Mouse (Mus musculus) ES-Bruce4 (cell line): ENCODE measurements at regions not wholly inside any gene's neighbourhood (a gene's known extent, or its start where the extent isn't known, plus 50 kb on each side); places are given as distances from the start of the nearest gene placed in this dataset.

Experiments used
- H3K27ac ChIP-seq: 2 replicates; pipeline ENCODE4 v1.5.1; 2012; ENCODE audit warnings: low read length, inconsistent platforms; ENCODE audit not compliant: insufficient read depth
- H3K27me3 ChIP-seq: 2 replicates; pipeline ENCODE4 v1.6.1; 2012; ENCODE audit warnings: mild to moderate bottlenecking, low read length, inconsistent platforms; ENCODE audit not compliant: control insufficient read depth, poor library complexity, insufficient read depth, severe bottlenecking
- H3K36me3 ChIP-seq: 2 replicates; pipeline ENCODE4 v1.6.1; 2012; ENCODE audit warnings: inconsistent platforms, mild to moderate bottlenecking, low read length, moderate library complexity; ENCODE audit not compliant: control insufficient read depth, poor library complexity, insufficient read depth, severe bottlenecking
- H3K4me1 ChIP-seq: one replicate; pipeline ENCODE4 v1.8.1; 2011; ENCODE audit warnings: low read length; ENCODE audit not compliant: control insufficient read depth, insufficient read depth
- H3K4me3 ChIP-seq: 2 replicates; pipeline ENCODE4 v1.5.1; 2011; ENCODE audit warnings: low read depth, mild to moderate bottlenecking, low read length
- H3K9ac ChIP-seq: 2 replicates; pipeline ENCODE4 v1.6.1; 2012; ENCODE audit warnings: low read depth, mild to moderate bottlenecking, inconsistent platforms; ENCODE audit not compliant: poor library complexity, severe bottlenecking
- H3K9me3 ChIP-seq: replicated peaks from 2 replicates; pipeline ENCODE4 v1.6.1; 2012; ENCODE audit warnings: mild to moderate bottlenecking, low read length, inconsistent platforms; ENCODE audit not compliant: control insufficient read depth, poor library complexity, insufficient read depth, severe bottlenecking
- CTCF ChIP-seq: IDR thresholded peaks from one replicate; pipeline ENCODE4 v1.8.1; 2011; ENCODE audit warnings: low read depth, low read length
- EP300 ChIP-seq: IDR thresholded peaks from 2 replicates; pipeline ENCODE4 v1.6.1; 2011; ENCODE audit warnings: low read depth, low read length; ENCODE audit not compliant: insufficient read depth
- POLR2A ChIP-seq: IDR thresholded peaks from one replicate; pipeline ENCODE4 v1.8.1; 2011; ENCODE audit warnings: low read length; ENCODE audit not compliant: insufficient read depth

DNA sequence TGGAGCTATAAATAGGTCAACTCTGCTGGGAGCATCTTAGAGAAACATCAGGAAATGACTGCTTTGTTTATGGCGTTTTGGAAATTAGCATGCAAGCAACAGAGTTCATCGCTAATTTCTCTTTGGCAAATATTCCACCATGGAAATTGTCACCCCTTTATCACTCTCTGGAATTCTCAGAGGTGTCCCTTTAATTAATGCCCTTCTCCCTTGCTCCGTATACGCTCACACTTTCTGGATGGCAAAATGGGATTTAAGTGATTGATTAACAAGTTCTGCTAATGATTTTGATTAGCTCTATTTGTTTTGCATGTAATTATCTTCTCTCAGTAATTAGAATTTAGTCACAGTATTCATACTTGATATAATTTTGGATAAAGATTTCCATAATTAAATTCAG lies 100.4 kb downstream of the Otud1 start:
- Histone ChIP-seq H3K27ac (no peak overlapping the region), H3K9me3 (no peaks in the 10 kb centered on the region; the same call in 1 of the 2 replicates), H3K36me3 (no peaks in the 10 kb centered on the region), H3K4me3 (no peak overlapping the region), H3K27me3 (no peaks in the 10 kb centered on the region), H3K9ac (no peak overlapping the region), H3K4me1 (no peaks in the 10 kb centered on the region)
- TF ChIP-seq POLR2A = no peak
- no peak for TF ChIP-seq EP300
- no peak for TF ChIP-seq CTCF

GRCm38 (mm10) chr2:19759169-19759568 lies 101.6 kb downstream of the Otud1 start:
- Histone ChIP-seq H3K27me3 (no peaks in the 10 kb centered on the region), H3K36me3 (no peaks in the 10 kb centered on the region), H3K9me3 (no peaks in the 10 kb centered on the region; the same call in 1 of the 2 replicates), H3K4me1 (no peaks in the 10 kb centered on the region), H3K4me3 (no peak overlapping the region), H3K9ac (no peak overlapping the region), H3K27ac (no peak overlapping the region)
- no peak for TF ChIP-seq EP300
- TF ChIP-seq POLR2A = no peak
- TF ChIP-seq CTCF = no peak

DNA sequence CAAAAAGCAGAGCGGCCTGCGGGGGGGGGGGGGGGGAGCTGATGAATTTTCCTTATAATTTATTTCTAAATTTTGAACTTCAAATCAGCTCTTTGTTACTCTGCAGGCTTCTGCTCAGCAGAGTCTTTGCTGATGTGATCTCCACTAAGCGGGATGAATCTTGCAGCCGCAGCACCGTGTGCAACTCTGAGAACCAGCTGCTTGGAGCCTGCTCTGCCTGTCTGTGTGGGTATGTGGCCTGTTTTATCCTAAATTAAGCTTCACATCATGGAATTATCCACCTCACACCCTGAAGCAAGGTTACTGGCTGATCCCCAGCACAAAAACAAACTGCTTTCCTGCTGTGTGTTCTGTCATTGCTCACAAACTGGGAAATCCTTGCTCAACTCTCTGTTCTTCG lies 102.0 kb downstream of the Otud1 start:
- Histone ChIP-seq H3K4me1 (no peaks in the 10 kb centered on the region), H3K27me3 (no peaks in the 10 kb centered on the region), H3K27ac (no peak overlapping the region), H3K9me3 (no peaks in the 10 kb centered on the region; the same call in 1 of the 2 replicates), H3K4me3 (no peak overlapping the region), H3K36me3 (no peaks in the 10 kb centered on the region), H3K9ac (no peak overlapping the region)
- TF ChIP-seq CTCF (no peak), EP300 (no peak), POLR2A (no peak)

DNA sequence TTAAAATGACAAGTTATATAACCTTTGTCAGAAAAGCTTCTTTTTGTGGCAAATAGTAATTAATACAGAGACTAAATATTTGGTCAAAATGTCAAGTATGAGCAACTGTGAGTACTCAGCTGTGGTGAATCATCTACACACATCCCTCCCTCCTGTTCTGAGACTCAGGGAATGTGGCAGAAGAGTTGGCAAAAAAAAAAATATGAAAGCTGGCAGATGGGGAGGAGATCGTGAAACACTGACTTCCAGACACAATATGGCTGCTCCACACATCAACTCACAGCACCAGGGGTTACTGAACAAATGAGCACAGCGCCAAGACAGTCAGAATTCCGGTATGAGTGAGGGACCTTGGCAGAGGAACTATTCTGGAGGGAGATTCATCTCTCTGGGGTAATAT lies 105.4 kb downstream of the Otud1 start:
- Histone ChIP-seq H3K9me3 (no peaks in the 10 kb centered on the region; the same call in 1 of the 2 replicates), H3K27me3 (no peaks in the 10 kb centered on the region), H3K27ac (no peak overlapping the region), H3K4me1 (no peaks in the 10 kb centered on the region), H3K9ac (no peak overlapping the region), H3K4me3 (no peak overlapping the region), H3K36me3 (no peaks in the 10 kb centered on the region)
- no peak for TF ChIP-seq EP300
- TF ChIP-seq CTCF = no peak
- no peak for TF ChIP-seq POLR2A

DNA sequence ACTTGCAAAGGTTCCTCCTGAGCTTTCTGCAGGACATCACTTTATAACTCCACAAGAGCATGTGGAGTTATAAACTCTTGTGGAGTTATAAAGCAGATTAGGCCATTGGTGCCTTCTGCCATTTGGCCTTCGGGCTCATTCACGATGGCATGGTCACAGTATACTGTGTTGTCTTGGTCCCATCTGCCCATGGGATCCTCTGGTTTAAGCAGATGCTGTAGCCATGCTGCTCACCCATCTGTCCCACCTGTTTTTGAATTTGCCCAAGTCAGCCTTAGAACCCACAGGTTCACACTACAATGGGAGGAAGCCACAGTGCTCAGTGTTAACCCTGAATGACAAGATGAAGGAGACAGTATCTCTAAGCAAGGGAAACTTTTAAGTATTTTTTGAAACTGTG lies 124.7 kb upstream of the Etl4 start:
- Histone ChIP-seq H3K27me3 (no peaks in the 10 kb centered on the region), H3K4me3 (no peak overlapping the region), H3K27ac (no peak overlapping the region), H3K9ac (no peak overlapping the region), H3K36me3 (no peaks in the 10 kb centered on the region), H3K9me3 (no peaks in the 10 kb centered on the region), H3K4me1 (no peaks in the 10 kb centered on the region)
- no peak for TF ChIP-seq POLR2A
- TF ChIP-seq EP300 = no peak
- TF ChIP-seq CTCF = no peak

- no peak overlapping the region for H3K9ac ChIP-seq
- no peaks in the 10 kb centered on the region for H3K36me3 ChIP-seq
- no peaks in the 10 kb centered on the region for H3K9me3 ChIP-seq
- no peak overlapping the region for H3K27ac ChIP-seq
- H3K4me3 ChIP-seq = no peak overlapping the region
- no peak for TF ChIP-seq CTCF
- TF ChIP-seq POLR2A = no peak
- no peak for TF ChIP-seq EP300
- H3K4me1 ChIP-seq = no peaks in the 10 kb centered on the region
- no peaks in the 10 kb centered on the region for H3K27me3 ChIP-seq
These were observed 123.8 kb upstream of the Etl4 start for GRCm38 (mm10) chr2:19785663-19786260.
